Mouse (Mus musculus) kidney, embryonic 15.5 days (tissue): ENCODE data around the gene Zrsr1. TPM values are rescaled to one million over a fixed set of nuclear protein-coding genes. Genes with fewer than 3 reads are reported as not detected.

Experiments used
- ATAC-seq: fragments of 200-750 bp; cut with Nextera tagmentation; replicated peaks from 2 replicates; pipeline ENCODE4 v1.8.0; 2017; ENCODE audit warnings: moderate TSS enrichment; ENCODE audit not compliant: low FRiP score
- H3K27ac ChIP-seq: fragments of 300-500 bp; sonication (generic); 2 replicates; pipeline ENCODE4 v1.5.1; 2015; ENCODE audit warnings: mild to moderate bottlenecking, inconsistent platforms
- H3K27me3 ChIP-seq: fragments of 300-500 bp; sonication (generic); 2 replicates; pipeline ENCODE4 v1.6.1; 2015; ENCODE audit warnings: inconsistent platforms
- H3K36me3 ChIP-seq: fragments of 300-500 bp; sonication (generic); 2 replicates; pipeline ENCODE4 v1.6.1; 2015; ENCODE audit warnings: inconsistent platforms
- H3K4me1 ChIP-seq: fragments of 300-500 bp; sonication (generic); 2 replicates; pipeline ENCODE4 v1.6.1; 2015; ENCODE audit warnings: inconsistent platforms
- H3K4me2 ChIP-seq: fragments of 300-500 bp; sonication (generic); 2 replicates; pipeline ENCODE4 v1.6.1; 2015; ENCODE audit warnings: moderate library complexity, mild to moderate bottlenecking, inconsistent platforms
- H3K4me3 ChIP-seq: fragments of 300-500 bp; sonication (generic); replicated peaks from 2 replicates; pipeline ENCODE4 v1.5.1; 2015; ENCODE audit warnings: mild to moderate bottlenecking, inconsistent platforms
- H3K9ac ChIP-seq: fragments of 300-500 bp; sonication (generic); 2 replicates; pipeline ENCODE4 v1.6.1; 2015; ENCODE audit warnings: mild to moderate bottlenecking, inconsistent platforms
- H3K9me3 ChIP-seq: fragments of 300-500 bp; sonication (generic); replicated peaks from 2 replicates; pipeline ENCODE4 v1.6.1; 2016; ENCODE audit warnings: inconsistent platforms
- WGBS: fragments of 180-500 bp; shearing (Covaris S2); methylation state at CpG from one replicate; pipeline ENCODE4 v1.1.7; 2015; ENCODE audit warnings: mixed read lengths; 5-methylcytosine and 5-hydroxymethylcytosine counted together
- polyA plus RNA-seq: library from polyadenylated mRNA; unstranded; fragments of >200 nt; fragmentation: Nextera tagmentation; extraction: Ambion mirVana; gene quantifications from 2 replicates; pipeline ENCODE4 v1.2.1, GENCODE M21; 2015

Gene Zrsr1
- polyA plus RNA-seq, 1 experiment from 2014 or later, result 3.8 TPM

- Histone ChIP-seq H3K36me3 (peaks cover 30% of the 10 kb centered on the region), H3K27ac (peak overlapping the region; percentile 92; the same call in 1 of the 2 replicates), H3K4me3 (peak overlapping the region; percentile 93), H3K4me1 (peaks cover 18% of the 10 kb centered on the region), H3K27me3 (no peaks in the 10 kb centered on the region), H3K9ac (peak overlapping the region; percentile 89), H3K4me2 (peak overlapping the region; percentile 88), H3K9me3 (no peaks in the 10 kb centered on the region)
- no peak for ATAC-seq
- 7% methylated on average over 14 of the region's 14 CpGs for WGBS
Measured at GRCm38 (mm10) chr11:22991218-22991835, 19.5 kb downstream of the Zrsr1 start.

GRCm38 (mm10) chr11:22994271-22994670, 22.5 kb downstream of the Zrsr1 start:
- Histone ChIP-seq H3K9me3 (no peaks in the 10 kb centered on the region), H3K4me1 (peaks cover 18% of the 10 kb centered on the region), H3K27me3 (no peaks in the 10 kb centered on the region), H3K4me2 (no peak overlapping the region), H3K36me3 (peaks cover 53% of the 10 kb centered on the region), H3K27ac (no peak overlapping the region), H3K4me3 (no peak overlapping the region), H3K9ac (no peak overlapping the region)
- 94% methylated on average over 2 of the region's 2 CpGs for WGBS
- no peak for ATAC-seq

GRCm38 (mm10) chr11:22995461-22995860, 23.7 kb downstream of the Zrsr1 start:
- no peak overlapping the region for H3K4me3 ChIP-seq
- H3K27ac ChIP-seq, result no peak overlapping the region
- H3K36me3 ChIP-seq, result peaks cover 65% of the 10 kb centered on the region
- WGBS, result 98% methylated on average over 4 of the region's 4 CpGs
- H3K9me3 ChIP-seq, result no peaks in the 10 kb centered on the region
- no peaks in the 10 kb centered on the region for H3K27me3 ChIP-seq
- no peak for ATAC-seq
- H3K4me1 ChIP-seq, result peaks cover 12% of the 10 kb centered on the region
- no peak overlapping the region for H3K9ac ChIP-seq
- H3K4me2 ChIP-seq, result no peak overlapping the region

- no peaks in the 10 kb centered on the region for H3K27me3 ChIP-seq
- WGBS, result 81% methylated on average over 1 of the region's 1 CpGs
- ATAC-seq, result no peak
- no peaks in the 10 kb centered on the region for H3K9me3 ChIP-seq
- H3K27ac ChIP-seq, result no peak overlapping the region
- no peaks in the 10 kb centered on the region for H3K4me1 ChIP-seq
- peaks cover 88% of the 10 kb centered on the region for H3K36me3 ChIP-seq
- H3K4me3 ChIP-seq, result no peak overlapping the region
- H3K4me2 ChIP-seq, result no peak overlapping the region
- H3K9ac ChIP-seq, result no peak overlapping the region
Measured at GRCm38 (mm10) chr11:22998308-22998707, 26.5 kb downstream of the Zrsr1 start.

GRCm38 (mm10) chr11:23005276-23005675, 33.5 kb downstream of the Zrsr1 start:
- H3K4me1 ChIP-seq, result peaks cover 5% of the 10 kb centered on the region
- H3K4me2 ChIP-seq, result no peak overlapping the region
- peaks cover 49% of the 10 kb centered on the region for H3K36me3 ChIP-seq
- no peaks in the 10 kb centered on the region for H3K9me3 ChIP-seq
- no peak overlapping the region for H3K27ac ChIP-seq
- H3K9ac ChIP-seq, result no peak overlapping the region
- ATAC-seq, result no peak
- no peaks in the 10 kb centered on the region for H3K27me3 ChIP-seq
- no peak overlapping the region for H3K4me3 ChIP-seq
- 93% methylated on average over 1 of the region's 1 CpGs for WGBS

GRCm38 (mm10) chr11:23007166-23007480, 35.3 kb downstream of the Zrsr1 start:
- Histone ChIP-seq H3K4me3 (peak overlapping the region; percentile 67), H3K36me3 (peaks cover 33% of the 10 kb centered on the region), H3K27ac (peak overlapping the region; percentile 95), H3K9me3 (no peaks in the 10 kb centered on the region), H3K27me3 (no peaks in the 10 kb centered on the region), H3K4me2 (peak overlapping the region; percentile 78), H3K4me1 (peaks cover 5% of the 10 kb centered on the region), H3K9ac (peak overlapping the region; percentile 74; the same call in 1 of the 2 replicates)
- ATAC-seq, result no peak; the same call in 1 of the 2 replicates
- 6% methylated on average over 6 of the region's 6 CpGs for WGBS

- H3K4me1 ChIP-seq, result peaks cover 5% of the 10 kb centered on the region
- peaks cover 28% of the 10 kb centered on the region for H3K36me3 ChIP-seq
- H3K9ac ChIP-seq, result peak within 1 kb of the TSS; percentile 74
- WGBS, result 2% methylated on average over 22 of the region's 22 CpGs
- no peaks in the 10 kb centered on the region for H3K27me3 ChIP-seq
- H3K4me2 ChIP-seq, result peak within 1 kb of the TSS; percentile 78
- peak within 1 kb of the TSS; percentile 67 for H3K4me3 ChIP-seq
- no peaks in the 10 kb centered on the region for H3K9me3 ChIP-seq
- peak; percentile 94 for ATAC-seq
- H3K27ac ChIP-seq, result peak within 1 kb of the TSS; percentile 95
Measured at GRCm38 (mm10) chr11:23007481-23008180, 35.8 kb downstream of the Zrsr1 start, which contains the start of gene Fam161a. TSS of gene Fam161a (plus strand) at chr11:23007531.

- Histone ChIP-seq H3K9ac (peak overlapping the region; percentile 74), H3K4me3 (peak overlapping the region; percentile 67), H3K27me3 (no peaks in the 10 kb centered on the region), H3K27ac (peak overlapping the region; percentile 95), H3K4me2 (peak overlapping the region; percentile 78), H3K4me1 (peaks cover 5% of the 10 kb centered on the region), H3K9me3 (no peaks in the 10 kb centered on the region), H3K36me3 (peaks cover 22% of the 10 kb centered on the region)
- ATAC-seq, result peak; percentile 96
- WGBS, result under 1% methylated on average over 40 of the region's 40 CpGs
Measured at GRCm38 (mm10) chr11:23008181-23008823, 36.5 kb downstream of the Zrsr1 start.

- Histone ChIP-seq H3K27me3 (no peaks in the 10 kb centered on the region), H3K4me2 (peak overlapping the region; percentile 78), H3K9me3 (no peaks in the 10 kb centered on the region), H3K27ac (peak overlapping the region; percentile 95), H3K36me3 (peaks cover 17% of the 10 kb centered on the region), H3K9ac (peak overlapping the region; percentile 74; the same call in 1 of the 2 replicates), H3K4me1 (peaks cover 5% of the 10 kb centered on the region), H3K4me3 (peak overlapping the region; percentile 67)
- WGBS, result 42% methylated on average over 4 of the region's 4 CpGs
- ATAC-seq, result no peak
Measured at GRCm38 (mm10) chr11:23008824-23009200, 37.0 kb downstream of the Zrsr1 start.

GRCm38 (mm10) chr11:23013096-23013495, 41.3 kb downstream of the Zrsr1 start:
- Histone ChIP-seq H3K9me3 (no peaks in the 10 kb centered on the region), H3K4me1 (no peaks in the 10 kb centered on the region), H3K27ac (no peak overlapping the region), H3K36me3 (no peaks in the 10 kb centered on the region), H3K27me3 (no peaks in the 10 kb centered on the region), H3K9ac (no peak overlapping the region), H3K4me3 (no peak overlapping the region), H3K4me2 (no peak overlapping the region)
- 75% methylated on average over 1 of the region's 1 CpGs for WGBS
- no peak for ATAC-seq

- no peak for ATAC-seq
- whole genome bisulfite sequencing, result 90% methylated on average over 4 of the region's 4 CpGs
- Histone ChIP-seq H3K9me3 (no peaks in the 10 kb centered on the region), H3K27ac (no peak overlapping the region), H3K36me3 (no peaks in the 10 kb centered on the region), H3K4me2 (no peak overlapping the region), H3K9ac (no peak overlapping the region), H3K27me3 (no peaks in the 10 kb centered on the region), H3K4me1 (no peaks in the 10 kb centered on the region), H3K4me3 (no peak overlapping the region)
Measured at GRCm38 (mm10) chr11:23013580-23014294, 41.9 kb downstream of the Zrsr1 start.

- WGBS, result 75% methylated on average over 6 of the region's 6 CpGs
Measured at GRCm38 (mm10) chr11:23014996-23015395, 43.2 kb downstream of the Zrsr1 start.

More at GRCm38 (mm10) chr11:23014996-23015395, 43.2 kb downstream of the Zrsr1 start:
- Histone ChIP-seq H3K4me1 (no peaks in the 10 kb centered on the region), H3K27me3 (no peaks in the 10 kb centered on the region), H3K9me3 (no peaks in the 10 kb centered on the region), H3K9ac (no peak overlapping the region), H3K36me3 (no peaks in the 10 kb centered on the region), H3K27ac (no peak overlapping the region), H3K4me3 (no peak overlapping the region), H3K4me2 (no peak overlapping the region)
- ATAC-seq, result no peak
